Mouse (Mus musculus) stomach, postnatal 0 days (tissue): ENCODE data around the gene Tril.

ENCODE experiments used
- CTCF ChIP-seq: IDR thresholded peaks from 2 replicates; pipeline ENCODE4 v1.5.1; 2016; ENCODE audit warnings: antibody characterized with exemption, low read depth, mild to moderate bottlenecking, moderate library complexity
- EP300 ChIP-seq: optimal IDR thresholded peaks from 2 replicates; pipeline ENCODE3; 2016; ENCODE audit warnings: antibody characterized with exemption

DNA sequence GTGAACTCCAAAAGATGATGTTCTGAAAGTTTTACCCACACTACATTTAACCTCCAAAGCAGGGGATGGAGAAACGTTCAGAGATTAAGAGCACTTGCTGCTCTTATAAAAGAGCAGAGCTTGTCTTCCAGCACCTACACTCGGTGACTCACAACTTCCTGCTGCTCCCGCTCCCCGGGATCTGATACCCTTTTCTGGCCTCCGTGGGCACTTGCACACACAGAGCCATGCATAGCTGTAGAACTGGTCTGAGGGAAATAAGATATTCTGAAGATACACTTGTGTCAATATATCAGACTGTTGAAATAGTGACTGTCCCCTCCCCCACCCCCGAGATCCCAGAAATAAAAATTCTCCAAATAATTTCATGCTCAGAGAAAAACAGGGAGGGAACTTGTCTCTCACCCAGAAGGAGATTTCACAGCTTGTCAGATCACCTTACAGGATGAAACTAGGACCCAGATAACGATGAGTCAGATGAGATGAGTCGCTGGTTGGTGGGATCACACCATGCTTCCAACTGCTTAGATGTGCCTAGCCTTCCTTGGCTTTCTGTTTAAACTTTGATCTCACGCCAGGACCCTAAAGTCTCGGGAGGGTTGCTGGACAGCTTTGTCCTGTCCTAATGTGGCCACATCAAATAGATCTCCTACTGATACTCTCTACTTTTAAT, 54.3 kb downstream of the Tril start:
- no peak for TF ChIP-seq EP300
- TF ChIP-seq CTCF = no peak
